Mouse (Mus musculus) c-Kit-positive CD71-negative TER-119-negative erythroid progenitor cells, embryonic 14.5 days (primary cell): Measurements from ENCODE around the gene Ddx25.

Source experiments
- DNase-seq: peaks from one replicate; pipeline ENCODE4 v3.0.0-alpha.2; 2013; ENCODE audit warnings: low read depth

The Ddx25 gene

GRCm38 (mm10) chr9:35541488-35541887 is 16.8 kb downstream of the Ddx25 start:
- peak; percentile 63 for DNase-seq

DNA sequence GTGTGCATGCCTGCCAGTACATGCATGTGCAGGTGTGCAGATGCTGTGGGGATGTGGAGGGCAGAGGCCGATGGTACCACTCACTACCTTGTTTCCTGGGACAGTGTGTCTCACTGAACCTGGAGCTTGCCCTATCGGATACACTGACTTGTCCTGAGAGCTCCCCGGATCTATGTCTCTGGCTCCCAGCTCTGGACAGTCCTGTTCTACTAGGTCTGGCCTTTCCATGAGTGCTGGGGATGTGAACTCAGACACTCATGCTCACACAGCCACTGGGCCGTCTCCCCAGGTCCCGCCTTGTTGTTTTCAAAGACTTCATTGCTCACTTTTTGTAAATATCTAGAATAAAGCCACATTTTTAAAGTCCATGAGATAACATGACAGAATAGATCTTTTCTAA is 17.3 kb downstream of the Ddx25 start:
- DNase-seq, result no peak

- no peak for DNase-seq
Measured at GRCm38 (mm10) chr9:35539001-35539750, 19.2 kb downstream of the Ddx25 start.

DNA sequence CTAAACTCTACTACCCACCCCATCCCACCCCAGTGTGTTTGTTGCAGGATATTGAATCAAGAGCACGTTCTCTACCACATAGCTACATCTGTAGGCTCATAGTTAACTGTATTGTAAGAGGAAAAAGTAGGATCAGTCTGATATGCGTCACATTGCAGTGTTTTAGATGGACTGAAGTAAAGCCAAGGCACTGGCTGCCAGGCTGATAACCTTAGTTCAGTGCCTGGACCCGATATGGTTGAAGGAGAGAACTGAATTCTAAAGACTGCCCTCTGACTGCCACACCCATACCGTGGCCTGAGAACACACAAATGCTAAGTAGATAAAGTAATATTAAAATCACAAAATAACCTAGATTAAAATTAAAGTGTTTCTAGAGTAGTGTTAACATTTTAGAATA is 22.5 kb downstream of the Ddx25 start:
- DNase-seq, result no peak

DNA sequence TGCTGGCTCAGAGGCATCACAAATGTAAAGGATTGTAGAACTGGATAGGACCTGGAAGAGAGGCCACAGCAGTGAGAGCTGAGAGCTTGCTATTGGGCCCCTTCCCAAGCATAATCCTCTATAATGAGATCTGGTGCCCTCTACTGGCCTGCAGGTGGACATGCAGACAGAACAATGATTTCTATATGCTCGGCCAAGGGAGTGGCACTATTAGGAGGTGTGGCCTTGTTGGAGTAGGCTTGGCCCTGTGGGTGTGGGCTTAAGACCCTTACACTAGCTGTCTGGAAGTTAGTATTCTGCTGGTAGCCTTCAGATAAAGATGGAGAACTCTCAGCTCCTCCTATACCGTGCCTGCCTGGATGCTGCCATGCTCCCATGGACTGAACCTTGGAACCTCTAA is 23.2 kb downstream of the Ddx25 start:
- peak; percentile 31 for DNase-seq

DNA sequence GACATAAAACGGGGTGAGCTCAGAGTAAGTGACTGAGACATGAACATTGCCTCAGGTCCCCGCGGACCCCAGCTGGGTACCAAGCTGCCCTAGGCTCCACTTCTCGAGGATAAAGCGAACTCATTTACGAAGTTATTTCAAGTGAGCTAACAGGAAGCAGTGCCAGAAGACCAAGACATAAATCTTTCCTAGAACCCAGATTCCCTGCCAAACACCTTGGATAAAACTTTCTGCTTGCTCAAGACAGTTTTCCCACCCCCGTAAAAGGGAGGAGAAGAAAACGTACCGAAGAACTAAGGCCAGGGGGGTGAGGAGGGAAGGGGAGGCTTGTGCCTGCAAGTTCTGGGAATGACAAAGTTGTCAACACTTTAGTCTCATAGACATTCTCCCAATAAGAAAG is 25.1 kb downstream of the Ddx25 start:
- no peak for DNase-seq

- DNase-seq, result no peak
Measured at GRCm38 (mm10) chr9:35529796-35530195, 28.5 kb downstream of the Ddx25 start.

DNA sequence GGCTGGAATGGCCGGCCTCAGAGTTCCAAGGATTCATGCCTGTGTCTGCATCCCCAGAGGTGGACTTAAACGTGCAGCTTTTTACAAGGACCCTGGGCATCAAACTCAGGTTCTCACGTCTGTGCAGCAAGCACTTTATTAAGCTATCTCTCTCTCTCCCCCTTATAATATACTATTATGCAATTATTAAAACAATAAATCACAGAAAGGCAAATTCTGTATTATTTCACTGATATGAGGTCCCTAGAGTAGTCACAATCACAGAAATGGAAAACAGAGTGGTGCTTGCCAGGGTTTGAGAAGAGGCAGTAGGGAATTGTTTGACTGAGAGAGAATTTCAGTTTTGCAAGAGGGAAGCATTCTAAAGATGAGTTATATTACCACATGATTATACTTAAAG is 29.2 kb downstream of the Ddx25 start:
- no peak for DNase-seq

DNA sequence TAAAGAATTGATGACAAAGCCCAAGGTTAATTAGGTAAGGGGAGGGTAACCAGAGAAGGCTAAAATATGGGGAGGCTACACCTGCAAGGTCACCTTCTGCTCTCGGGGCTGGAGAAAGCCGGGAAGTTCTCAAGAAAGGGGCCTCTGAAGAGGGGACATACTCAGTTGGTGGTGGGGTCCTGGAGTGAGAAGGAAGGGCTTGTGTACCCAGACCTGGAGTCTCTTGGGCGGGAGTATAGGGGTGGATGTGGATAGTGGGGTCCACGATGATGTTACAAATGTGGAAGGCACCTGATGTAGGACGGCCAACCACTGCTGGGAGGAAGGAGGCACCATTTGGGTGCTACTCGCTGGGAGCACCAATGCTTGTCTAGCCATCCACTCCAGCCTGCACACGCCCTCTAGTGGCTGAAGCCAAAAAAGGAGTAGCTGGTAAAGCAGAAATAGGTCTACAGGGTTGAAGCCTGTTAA is 34.4 kb downstream of the Ddx25 start:
- peak; percentile 38 for DNase-seq

GRCm38 (mm10) chr9:35523541-35523940 is 34.8 kb downstream of the Ddx25 start:
- no peak for DNase-seq

- no peak for DNase-seq
Measured at GRCm38 (mm10) chr9:35522821-35523515, 35.4 kb downstream of the Ddx25 start.

- DNase-seq, result no peak
Measured at GRCm38 (mm10) chr9:35522241-35522640, 36.1 kb downstream of the Ddx25 start.

DNA sequence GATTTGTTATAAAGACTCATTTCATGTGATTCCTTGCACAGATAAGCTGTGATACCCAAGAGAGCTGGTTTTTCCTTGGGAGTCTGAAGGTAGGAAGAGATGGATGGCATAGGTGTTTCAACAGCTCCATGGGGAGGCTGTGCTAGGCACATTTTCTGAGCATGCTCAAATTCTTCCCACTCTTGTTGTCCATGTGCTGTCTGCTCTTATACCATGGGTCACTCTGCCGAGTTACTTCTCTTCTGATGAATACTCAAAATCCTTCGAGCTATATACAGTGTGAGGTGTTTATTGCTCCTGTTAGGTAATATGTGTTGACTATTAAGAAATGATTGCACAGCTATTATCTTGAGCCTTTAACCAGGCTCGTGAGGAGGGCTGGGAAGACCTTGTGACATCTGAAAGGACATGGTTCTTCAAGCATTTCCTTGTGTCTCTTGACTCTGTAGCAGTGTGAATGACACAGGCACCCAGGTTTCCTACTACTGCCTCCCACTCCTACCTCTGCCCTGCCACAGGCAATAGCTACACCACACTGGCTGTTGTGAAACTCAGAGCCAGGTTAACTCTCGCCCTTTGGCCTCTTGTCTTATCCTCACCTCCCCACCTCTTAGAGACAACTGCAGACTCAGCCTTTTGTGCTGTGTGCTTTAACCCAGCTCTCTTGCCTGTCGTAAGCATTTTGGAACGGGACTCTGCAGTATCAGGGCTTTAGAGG is 37.5 kb downstream of the Ddx25 start:
- no peak for DNase-seq

DNA sequence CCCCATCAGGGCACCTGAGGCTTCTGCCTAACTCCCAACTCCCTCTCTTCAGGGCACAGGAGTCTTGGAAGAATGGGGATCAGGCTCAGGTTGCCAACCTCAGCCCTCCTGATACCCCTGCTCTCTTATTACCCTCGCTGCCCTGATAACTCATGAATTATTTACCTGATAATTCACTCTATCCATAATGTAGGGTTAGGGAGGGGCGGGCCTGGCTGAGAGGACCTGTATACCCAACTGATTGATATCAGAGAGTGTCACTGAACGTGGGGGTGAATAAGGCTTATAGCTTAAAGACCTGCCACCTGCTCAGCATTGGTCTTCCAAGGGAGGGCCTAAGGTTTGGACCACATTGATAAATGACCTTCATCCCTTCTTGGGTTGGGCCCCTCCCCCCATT is 40.2 kb downstream of the Ddx25 start, which contains the start of gene Gm1113:
Gm1113 (minus strand) TSS at position 101 of the 400 bp plus-strand sequence.
- DNase-seq, result no peak

GRCm38 (mm10) chr9:35516711-35517110 is 41.6 kb downstream of the Ddx25 start:
- no peak for DNase-seq

GRCm38 (mm10) chr9:35516182-35516581 is 42.1 kb downstream of the Ddx25 start:
- DNase-seq, result no peak

- no peak for DNase-seq
Measured at GRCm38 (mm10) chr9:35513900-35514299, 44.4 kb downstream of the Ddx25 start.

DNA sequence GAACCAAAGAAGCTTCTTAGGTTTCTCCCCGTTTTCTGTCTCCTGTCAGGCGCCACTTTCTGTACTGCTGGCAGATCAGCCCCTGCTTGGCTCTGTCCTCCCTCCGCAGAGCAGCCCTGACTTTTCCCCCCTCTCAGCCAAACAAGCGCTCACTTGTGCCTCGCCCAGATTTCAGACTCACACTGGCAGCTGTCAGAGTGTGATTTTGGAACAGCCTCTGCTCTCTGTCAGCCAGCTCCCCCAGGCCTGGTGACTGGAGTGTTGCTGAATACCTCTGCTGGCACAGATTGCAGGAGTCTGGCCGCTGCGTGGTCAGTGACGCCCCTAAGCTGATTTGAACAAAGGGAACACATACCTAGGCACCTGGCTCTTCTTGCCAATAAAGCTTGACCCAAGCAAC is 50.1 kb downstream of the Ddx25 start:
- DNase-seq, result no peak

DNA sequence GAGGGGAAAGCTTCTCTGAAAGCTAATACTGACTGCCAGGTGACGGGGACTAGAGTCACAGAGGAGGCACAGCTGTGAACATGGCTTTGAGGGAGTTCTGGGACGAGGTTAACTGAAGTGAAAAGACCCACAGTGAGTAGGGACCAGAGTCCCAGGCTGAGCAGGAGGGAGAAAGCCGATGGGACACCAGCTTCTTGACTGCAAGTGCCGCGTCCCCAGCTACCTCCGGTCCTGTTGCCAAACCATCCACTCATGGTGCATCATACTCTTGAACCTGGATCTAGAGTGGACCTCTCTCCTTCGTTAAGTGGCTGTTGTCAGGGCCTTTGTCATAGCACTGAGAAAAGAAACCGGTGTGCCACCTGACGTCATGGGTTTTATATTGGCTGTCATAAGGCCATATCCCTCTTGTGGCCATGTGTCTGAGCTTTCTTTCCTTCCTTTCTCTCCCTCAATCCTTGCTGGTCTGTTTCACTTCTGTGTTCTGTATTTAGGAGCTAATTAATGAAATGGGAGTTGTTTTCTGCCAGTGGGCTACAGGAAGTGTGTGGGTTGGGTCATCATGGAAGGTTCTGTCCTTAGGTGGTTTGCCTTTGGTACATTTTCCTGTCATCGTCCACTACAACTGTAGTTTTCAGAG is 55.8 kb downstream of the Ddx25 start:
- no peak for DNase-seq

DNA sequence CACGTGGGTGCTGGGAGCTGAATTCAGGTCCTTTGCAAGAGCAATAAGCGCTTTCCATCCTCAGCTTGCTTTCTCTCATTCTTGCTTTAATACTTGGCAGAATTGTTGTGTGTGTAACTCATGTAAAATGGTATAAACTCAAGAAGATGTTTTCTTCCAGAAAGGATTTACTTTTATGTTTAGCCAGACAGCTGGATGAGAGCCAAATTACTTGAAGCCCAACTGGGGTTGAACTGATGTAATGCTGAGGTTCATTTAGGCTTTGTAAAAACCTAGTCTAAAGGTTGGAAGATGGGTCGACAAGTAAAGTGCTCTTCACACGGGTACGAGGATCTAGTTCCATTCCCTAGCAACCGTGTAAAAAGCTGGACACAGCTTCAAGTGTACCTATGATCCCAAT is 58.4 kb downstream of the Ddx25 start:
- DNase-seq, result no peak

- no peak for DNase-seq
Measured at GRCm38 (mm10) chr9:35495471-35495870, 62.9 kb downstream of the Ddx25 start.

GRCm38 (mm10) chr9:35494937-35495336 is 63.4 kb downstream of the Ddx25 start:
- no peak for DNase-seq
